Mouse (Mus musculus) lung, postnatal 0 days (tissue): ENCODE results near the gene Olfr1357.

Experiments
- CTCF ChIP-seq: IDR thresholded peaks from 2 replicates; pipeline ENCODE4 v1.5.1; 2016; ENCODE audit warnings: antibody characterized with exemption, mild to moderate bottlenecking
- EP300 ChIP-seq: IDR thresholded peaks from 2 replicates; pipeline ENCODE4 v1.6.1; 2016; ENCODE audit warnings: antibody characterized with exemption, mild to moderate bottlenecking, control low read depth

DNA sequence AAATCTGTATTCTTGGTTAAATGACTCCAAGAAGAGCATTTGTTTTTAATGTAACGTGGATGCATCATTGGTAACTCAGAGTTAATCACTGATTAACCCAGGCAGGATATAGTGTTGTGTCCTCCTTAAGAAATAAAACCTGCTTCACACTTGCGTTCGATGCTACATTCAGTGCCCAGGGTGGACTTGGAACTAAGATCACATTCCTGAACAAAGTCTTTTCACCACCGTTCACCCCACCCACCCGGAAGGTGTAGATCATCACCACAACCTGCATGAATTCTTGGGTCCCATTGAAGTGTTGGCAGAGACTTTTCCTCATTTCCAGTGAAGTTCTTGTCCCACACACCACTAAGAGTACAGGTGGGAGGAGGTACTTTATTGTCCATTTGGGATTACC is 24.1 kb downstream of the Olfr1357 start:
- TF ChIP-seq CTCF (no peak), EP300 (no peak)
